In genomic region chr9:98726638-98727037, GRCm38 (mm10) we compare ENCODE assay signal across 9 mouse cellular contexts.
A peak's percentile ranks its signal among the peaks of the same experiment; 100 is the strongest.
DNase-seq lines count a peak whose midpoint lies in the region.
"Had no signal": no experiment of that assay in that cellular context is flagged by ENCODE, and none has a peak within 500 bp of the region (broad histone marks: within the 10 kb centered on the region; RNA-seq: fewer than 3 reads in every experiment).

No protein-coding gene starts in this region.

- peak; percentile 23 for DNase-seq in lung, postnatal 10 days
- no peak for DNase-seq in lung, postnatal 25 days (ENCODE audit: low spot score)
- DNase-seq in embryo, embryonic 10.5 days (ENCODE audit: low spot score), result peak; percentile 44
- DNase-seq in heart, adult 9 months (ENCODE audit: low spot score in 2 of 2), result peak; percentile 23 to 57
- peak; percentile 45 for DNase-seq in retina, embryonic 14.5 days (ENCODE audit: low spot score)
- no peak for DNase-seq in cerebellum, postnatal 36 days
- no peak for DNase-seq in frontal cortex, postnatal 36 days (ENCODE audit: low spot score in 2 of 2)
- DNase-seq: adrenal gland, adult 8-10 months; cerebellum, adult 11 months had no signal

Comparison
In these comparisons a context has a peak if more than half of its experiments do, and no peak if none do; other contexts are left out.
1. DNase-seq: peak in lung, postnatal 10 days (single experiment), embryo, embryonic 10.5 days (single experiment), heart, adult 9 months (2 of 2) and retina, embryonic 14.5 days (single experiment); none in lung, postnatal 25 days (single experiment), cerebellum, postnatal 36 days (0 of 2) and frontal cortex, postnatal 36 days (0 of 2).